Mouse (Mus musculus): Measurements from ENCODE around the gene Lztfl1. TPM values are rescaled to one million over a fixed set of nuclear protein-coding genes. Genes with fewer than 3 reads are reported as not detected.

Lztfl1 gene
- total RNA-seq (2023) = 270 to 295 TPM (median 292 TPM) in 4 replicates

DNA sequence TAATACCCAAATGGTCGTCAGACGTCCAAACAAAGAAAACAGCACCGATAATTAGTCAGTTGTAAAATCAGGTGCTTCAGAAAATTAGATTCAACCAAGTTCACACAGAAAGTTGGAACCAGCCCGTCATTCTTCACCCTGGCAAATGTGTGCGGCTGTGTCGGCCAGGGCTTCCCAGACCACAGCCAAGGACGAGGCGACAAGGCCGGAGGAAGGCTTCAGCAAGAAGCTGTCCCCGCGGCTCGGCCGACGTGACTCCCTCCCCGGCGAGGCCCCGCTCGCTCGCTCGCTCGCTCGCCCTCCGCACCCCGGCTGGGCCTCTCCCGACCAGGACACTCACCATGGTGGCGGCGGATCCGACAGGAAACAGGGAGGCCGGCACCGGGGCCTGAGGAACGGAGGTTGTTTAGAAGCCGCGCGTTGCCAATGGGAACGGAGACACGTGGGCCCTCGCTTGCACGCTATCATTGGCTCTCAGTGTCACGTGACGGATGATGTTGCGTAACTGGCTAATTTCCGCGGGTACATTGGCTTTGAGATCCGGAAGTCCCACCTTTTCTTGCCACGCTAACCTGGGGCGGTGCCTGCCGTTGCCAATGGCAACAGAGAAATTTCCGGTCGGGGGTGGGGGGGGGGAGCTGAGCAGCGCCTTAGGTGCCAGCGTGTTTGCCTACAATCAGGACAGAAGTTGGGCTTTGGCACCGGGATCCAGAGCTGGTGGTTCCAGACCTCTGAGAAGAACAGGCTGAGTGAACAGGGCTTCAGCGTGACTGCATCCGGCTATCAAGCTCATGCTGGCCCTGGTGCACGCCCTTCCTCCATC is at the start of gene Lztfl1:
TSS of gene Lztfl1 (minus strand) at position 512 of the 823 bp plus-strand sequence.

DNA sequence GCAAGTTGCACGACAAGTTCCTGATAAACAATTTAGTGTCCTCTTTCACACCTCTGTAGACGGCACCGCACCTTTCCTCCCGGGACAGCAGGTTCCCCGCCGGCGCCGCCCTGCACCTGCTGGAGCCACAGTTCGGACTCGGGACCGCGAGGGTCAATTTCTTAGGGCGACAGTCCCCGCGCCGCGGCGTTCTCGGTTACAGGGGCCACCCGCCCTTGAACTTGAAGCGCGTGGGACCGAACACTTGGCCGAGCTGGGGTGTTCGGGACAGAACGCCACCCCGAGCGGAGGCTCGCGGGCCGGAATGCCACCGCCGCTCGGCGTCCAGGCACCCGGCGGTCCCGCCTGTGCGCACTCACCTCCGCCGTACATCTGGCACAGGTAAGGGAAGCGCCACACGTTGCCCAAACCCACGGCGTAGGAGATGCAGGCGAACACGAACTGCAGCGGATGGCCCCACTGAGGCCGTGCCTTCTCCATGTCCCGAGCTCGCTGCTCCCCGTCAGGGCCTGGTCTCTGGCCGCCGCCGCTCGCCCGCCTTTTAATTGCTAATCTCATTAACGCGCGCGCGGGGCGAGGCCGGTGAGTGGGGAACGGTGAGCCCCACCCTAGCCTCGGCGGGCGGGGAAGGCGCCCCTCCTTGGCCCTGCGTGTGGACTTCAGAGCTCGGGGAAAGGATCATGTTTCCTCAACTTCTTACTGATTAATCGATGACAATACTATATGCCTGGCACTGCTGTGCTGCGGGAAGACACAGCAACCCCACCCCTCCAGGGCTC is 39.0 kb downstream of the Lztfl1 start, which contains the start of the genes Ccr9 and Slc6a20a:
TSS of gene Ccr9 (plus strand) at position 113 of the 779 bp plus-strand sequence.
TSS of gene Slc6a20a (minus strand) at position 559 of the 779 bp plus-strand sequence.

Other genes starting within 250 kb of the Lztfl1 start
- gene Limd1, start 239.0 kb downstream of the Lztfl1 start, total RNA-seq (2023) = 134 to 158 TPM (median 145 TPM) in 4 replicates
- gene Sacm1l, start 187.9 kb downstream of the Lztfl1 start, total RNA-seq (2023) = 21.1 to 28.2 TPM (median 23.9 TPM) in 4 replicates
- gene Slc6a20b, start 85.1 kb downstream of the Lztfl1 start, total RNA-seq (2023) = not detected in 4 replicates
- gene Ccr9, start 39.3 kb downstream of the Lztfl1 start, total RNA-seq (2023) = 0.78 to 1.0 TPM (median 1.0 TPM) in 4 replicates
- not detected in 4 replicates for gene Slc6a20a, start 38.8 kb downstream of the Lztfl1 start, total RNA-seq (2023)
- gene Cxcr6, start 88.8 kb upstream of the Lztfl1 start, total RNA-seq (2023) = not detected in 4 replicates
- 35.9 to 45.9 TPM (median 41.4 TPM) in 4 replicates for gene Fyco1, start 134.2 kb upstream of the Lztfl1 start, total RNA-seq (2023)
- gene Xcr1, start 144.3 kb upstream of the Lztfl1 start, total RNA-seq (2023) = 0.12 to 0.18 TPM (median 0.13 TPM) in 3 of 4 replicates, not detected in the other

Data from B cell, adult 62 days (primary cell).